Mouse (Mus musculus) frontal cortex, adult (tissue): Measurements from ENCODE around the gene Crlf1.

Source experiments
- ATAC-seq: cut with Nextera tagmentation; 2 replicates; pipeline ENCODE4 v1.9.2; 2017; ENCODE audit warnings: mild to moderate bottlenecking, moderate library complexity, mixed read lengths; ENCODE audit not compliant: low TSS enrichment

Crlf1 gene

DNA sequence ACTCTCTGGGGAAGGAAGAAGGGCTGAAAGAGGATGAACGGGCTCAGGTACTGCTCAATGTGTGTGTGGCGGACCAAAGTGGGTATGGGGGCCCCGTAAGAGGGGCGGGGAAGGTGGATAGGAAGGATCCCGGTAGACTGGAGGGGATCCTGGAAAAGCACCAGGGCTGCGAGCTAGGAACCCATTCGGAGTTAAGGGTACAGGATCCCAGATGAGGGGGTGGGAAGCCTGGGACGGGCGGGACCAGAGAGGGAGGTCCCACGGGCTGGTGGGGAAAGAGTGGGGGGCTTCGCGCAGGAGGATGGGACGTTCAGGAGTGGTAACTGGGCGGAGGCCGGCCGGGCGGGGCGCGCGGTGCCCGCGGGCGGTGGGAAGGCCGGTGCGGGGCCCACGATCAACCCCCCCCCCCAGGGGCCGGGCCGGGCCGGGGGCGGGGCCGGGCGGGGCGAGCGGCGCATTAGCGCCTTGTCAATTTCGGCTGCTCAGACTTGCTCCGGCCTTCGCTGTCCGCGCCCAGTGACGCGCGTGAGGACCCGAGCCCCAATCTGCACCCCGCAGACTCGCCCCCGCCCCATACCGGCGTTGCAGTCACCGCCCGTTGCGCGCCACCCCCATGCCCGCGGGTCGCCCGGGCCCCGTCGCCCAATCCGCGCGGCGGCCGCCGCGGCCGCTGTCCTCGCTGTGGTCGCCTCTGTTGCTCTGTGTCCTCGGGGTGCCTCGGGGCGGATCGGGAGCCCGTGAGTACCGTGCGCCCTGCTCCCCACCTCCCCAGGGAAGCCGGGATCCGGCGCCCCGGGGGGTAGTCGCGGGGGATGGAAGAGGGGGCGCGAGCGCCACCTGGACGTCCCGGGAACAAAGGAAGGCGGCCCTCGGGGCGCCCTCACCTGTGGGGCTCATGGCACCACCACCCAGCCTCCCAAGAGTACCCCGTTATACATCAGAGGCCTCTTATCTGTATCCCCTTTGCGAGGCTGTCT lies at the start of gene Crlf1:
Gene Crlf1, plus strand, starts transcription at position 495 of the 977 bp plus-strand sequence.
- ATAC-seq = no peak

DNA sequence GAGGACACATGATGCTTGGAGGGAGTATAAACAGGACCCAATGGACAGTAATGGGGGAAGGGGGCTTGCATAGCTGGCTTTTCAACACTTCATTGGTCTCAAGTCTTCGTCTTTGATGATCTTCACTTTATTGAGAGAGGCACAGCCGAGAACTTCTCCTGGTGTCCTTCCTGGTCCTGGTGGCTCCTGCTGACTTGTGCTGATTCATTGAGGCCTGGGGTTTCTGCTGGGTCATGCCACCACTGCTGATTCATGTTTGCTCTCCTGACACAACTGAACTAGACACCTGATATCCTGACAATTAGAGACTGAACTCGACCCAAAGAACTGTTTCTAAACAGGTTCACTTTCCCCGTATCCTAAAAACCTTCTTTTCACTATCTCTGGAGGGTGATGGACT lies 49.6 kb upstream of the Crlf1 start:
- no peak for ATAC-seq

GRCm38 (mm10) chr8:70445988-70446387 lies 47.0 kb upstream of the Crlf1 start:
- ATAC-seq = no peak

DNA sequence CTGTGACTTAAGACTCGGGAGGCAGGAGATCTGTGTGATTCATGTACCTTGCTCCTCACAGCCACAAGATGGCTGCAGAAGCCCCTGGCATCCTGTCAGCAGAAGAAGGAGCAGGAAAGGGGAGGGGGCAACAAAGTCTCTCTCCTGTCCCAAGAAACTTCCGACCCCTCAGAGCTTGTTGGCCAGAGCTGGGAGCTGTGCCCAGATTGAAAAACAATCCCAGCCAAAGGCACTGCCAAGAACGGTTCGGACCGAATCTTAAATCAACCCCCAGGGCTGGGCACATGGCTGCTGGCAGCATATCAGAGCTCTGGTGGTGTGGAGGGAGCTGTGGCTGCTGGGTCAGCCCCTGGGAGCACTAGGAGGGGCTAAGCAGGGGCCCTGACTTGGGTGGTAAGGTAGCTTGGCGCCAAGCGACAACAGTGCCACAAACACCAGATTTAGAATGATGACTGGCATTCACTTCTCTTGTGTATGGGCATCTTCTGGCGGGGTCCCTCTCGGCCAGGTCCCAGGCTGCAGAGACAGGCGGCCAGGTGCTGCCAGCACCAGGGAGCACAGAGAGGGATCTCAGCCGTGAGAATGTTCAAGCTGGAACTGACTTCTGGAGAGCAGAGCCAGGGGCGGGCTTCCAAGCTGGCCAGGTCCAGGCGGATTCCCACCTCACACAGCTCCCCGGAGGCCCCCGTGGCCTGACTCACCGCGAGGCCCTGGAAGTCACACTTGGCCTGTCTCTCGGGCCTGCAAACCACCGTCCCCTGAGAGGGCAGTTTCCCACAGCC lies 45.1 kb upstream of the Crlf1 start:
- no peak for ATAC-seq

DNA sequence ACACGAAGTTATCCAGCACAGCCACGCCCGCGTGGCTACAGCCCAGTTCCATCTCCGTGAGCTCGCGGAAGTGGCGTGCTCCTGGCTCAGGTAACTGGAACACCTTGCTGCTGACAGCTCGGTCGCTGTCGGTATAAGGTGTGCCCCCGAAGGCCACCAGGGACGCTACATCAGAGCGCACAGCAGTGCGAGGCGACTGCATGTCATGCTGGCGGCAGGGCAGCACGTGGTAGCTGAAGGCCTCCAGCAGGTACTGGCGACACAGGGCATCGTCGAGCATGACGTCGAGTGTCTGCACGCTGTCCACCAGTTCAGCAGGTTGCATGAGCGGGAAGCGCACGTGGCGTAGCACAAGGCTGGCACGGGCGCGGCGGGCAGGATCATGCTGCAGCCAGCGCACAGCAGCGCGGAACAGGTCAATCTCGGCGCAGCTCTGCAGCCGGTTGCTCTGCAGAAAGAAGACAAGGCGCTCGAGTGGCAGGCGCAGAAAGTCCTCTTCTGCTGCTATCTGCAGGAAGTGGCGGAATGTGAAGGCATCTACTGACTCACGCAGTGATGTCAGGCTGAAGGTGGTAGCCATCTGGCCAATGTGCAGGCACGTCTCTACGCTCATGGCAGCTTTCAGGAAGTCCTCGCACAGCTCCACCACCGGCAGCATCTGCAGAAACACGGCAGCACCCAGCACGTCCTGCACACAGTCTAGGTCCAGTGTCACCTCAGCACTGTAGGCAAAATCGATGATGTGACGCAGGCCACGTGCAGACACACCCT lies 40.6 kb upstream of the Crlf1 start:
- peak; percentile 45; the same call in 1 of the 2 replicates for ATAC-seq

GRCm38 (mm10) chr8:70453852-70454251 lies 39.1 kb upstream of the Crlf1 start:
- peak; percentile 66 for ATAC-seq

GRCm38 (mm10) chr8:70456996-70457395 lies 36.0 kb upstream of the Crlf1 start:
- ATAC-seq = no peak

DNA sequence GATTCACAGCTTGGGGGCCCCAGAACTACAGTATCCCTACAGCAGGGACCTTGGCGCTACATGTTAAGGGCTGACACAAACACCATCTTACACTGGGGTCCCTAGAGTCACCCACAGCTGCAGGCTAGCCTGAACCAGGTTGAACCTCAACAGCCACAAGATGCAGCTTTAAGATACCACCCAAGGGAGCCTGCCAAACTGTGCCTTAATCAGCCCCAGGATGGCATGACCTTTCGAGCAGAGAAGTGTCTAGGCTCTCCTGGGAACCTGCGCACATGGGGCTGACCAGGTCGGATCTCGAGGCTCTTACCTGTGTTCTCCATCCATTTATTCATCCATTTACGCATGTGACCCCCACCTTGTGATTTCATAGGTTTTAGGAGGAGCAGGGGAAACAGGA lies 35.1 kb upstream of the Crlf1 start:
- ATAC-seq = no peak

DNA sequence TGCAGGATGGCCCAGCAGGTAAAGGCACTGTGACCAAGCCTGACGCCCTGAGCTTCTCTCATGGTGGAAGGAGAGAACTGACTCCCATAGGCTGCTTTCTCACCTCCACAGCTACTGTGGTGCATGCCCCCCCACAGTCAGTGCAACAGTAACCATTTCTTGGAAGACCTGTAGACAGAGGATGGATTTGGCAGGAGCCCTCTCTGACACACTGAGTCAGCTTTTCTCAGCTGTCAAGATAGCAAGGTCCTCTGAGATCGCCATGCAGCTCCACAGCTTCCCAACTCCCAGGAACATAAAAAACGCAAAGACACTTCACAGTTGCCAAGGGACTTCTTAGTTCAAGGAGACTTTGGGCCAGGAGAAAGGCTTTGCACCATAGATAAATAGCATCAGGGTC lies 34.5 kb upstream of the Crlf1 start:
- no peak for ATAC-seq

DNA sequence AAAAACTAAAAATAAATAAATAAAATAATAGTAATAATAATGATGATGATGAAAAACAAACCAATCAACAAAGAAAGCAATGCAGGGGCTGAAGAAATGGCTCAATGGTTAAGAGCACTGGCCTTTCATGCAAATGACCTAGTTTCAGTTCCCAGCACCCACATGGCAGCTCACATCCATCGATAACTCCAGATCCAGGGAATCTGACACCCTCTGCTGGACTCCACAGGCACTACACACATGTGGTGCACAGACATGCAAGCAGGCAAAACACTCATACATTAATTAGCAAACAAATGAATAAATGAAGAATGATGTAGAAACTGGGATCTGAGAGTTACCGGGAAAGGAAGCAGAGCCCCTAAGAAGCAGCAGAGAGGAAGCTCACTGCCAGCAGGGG lies 33.3 kb upstream of the Crlf1 start:
- no peak for ATAC-seq

DNA sequence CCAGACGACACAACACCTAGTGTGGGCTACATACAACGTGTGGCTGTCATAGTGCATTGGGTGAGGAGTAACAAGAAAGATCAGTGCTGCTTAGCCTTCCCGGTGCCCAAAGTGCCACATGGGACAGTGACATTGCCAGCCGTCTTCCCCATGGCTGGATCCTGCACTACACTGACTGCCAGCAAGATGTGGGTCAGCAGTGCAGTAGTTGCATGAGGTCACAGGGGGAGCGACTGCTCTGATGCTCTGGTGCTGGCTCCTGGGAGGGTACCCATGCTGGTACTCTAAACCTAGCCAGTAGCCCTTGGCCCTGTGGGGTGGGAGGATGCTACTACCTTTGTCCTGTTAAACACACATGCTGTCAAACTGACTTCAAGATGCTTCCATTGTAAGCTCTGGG lies 32.8 kb upstream of the Crlf1 start:
- ATAC-seq = no peak

DNA sequence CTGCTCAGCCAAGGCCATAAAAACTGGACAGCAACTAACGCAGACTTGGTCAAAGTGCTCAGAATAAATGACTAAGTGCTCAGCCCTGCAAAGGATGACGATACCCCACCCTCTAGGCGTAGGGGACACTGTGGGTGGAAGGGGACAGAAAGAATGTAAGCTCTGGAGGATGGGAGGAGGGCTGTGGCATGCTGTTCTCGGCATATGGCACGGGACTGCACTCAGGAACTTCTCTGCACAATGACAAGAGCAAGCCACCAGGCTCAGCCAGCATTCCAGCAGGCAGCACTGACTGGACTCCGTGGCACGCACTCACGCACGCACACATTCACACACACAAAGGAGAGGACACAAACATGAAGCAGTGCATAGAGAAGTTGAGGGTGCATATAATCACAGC lies 32.4 kb upstream of the Crlf1 start:
- ATAC-seq = 0 out of 2 replicates have a peak, but pooled peaks have one; percentile 13

- no peak for ATAC-seq
Observed at GRCm38 (mm10) chr8:70461765-70462515, 31.0 kb upstream of the Crlf1 start.

- peak; percentile 25; the same call in 1 of the 2 replicates for ATAC-seq
Observed at GRCm38 (mm10) chr8:70462516-70462813, 30.5 kb upstream of the Crlf1 start.

GRCm38 (mm10) chr8:70463306-70463705 lies 29.7 kb upstream of the Crlf1 start:
- ATAC-seq = peak; percentile 83

GRCm38 (mm10) chr8:70464162-70464561 lies 28.8 kb upstream of the Crlf1 start:
- ATAC-seq = no peak

DNA sequence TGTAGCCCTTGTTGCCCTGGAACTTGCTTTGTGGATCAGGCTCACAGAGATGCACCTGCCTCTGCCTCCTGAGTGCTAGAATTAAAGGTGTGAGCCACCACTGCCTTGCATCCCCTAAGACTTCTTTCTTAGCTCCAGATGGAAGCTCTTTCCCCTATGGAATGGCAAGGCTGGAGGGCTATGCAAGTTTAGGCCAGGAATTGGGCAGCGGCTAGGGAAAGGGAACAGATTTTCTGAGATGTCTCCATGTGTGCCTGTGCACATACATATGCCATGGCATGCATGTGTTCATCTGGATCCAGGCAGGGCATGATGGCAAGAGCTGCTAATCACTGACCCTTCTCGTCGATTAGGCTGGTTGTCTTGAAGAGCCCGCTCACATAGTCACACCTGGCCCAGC lies 27.3 kb upstream of the Crlf1 start:
- no peak for ATAC-seq

GRCm38 (mm10) chr8:70466305-70466704 lies 26.7 kb upstream of the Crlf1 start:
- ATAC-seq = no peak

GRCm38 (mm10) chr8:70466771-70467170 lies 26.2 kb upstream of the Crlf1 start:
- no peak for ATAC-seq

GRCm38 (mm10) chr8:70467229-70467725 lies 25.7 kb upstream of the Crlf1 start:
- no peak for ATAC-seq

DNA sequence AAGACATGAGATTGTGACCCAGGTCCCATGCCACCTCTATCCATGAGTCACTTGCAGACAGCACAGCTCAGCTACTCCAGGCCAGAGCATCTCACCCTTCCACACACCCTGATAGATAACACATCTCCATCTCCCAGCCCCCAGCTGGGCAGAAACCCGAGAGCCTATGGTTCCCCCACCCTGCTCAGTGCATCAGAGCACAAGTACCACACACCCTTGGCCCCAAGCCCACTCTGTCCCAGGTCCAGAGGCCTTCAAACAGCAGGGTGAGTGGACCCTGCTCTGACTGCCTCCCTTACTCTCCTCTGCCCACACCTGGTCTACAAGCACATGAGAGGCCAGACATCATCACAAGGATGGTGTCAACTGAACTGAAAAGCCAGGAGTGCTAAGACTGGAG lies 25.1 kb upstream of the Crlf1 start:
- ATAC-seq = no peak
